Mouse (Mus musculus) mouse trophoblast stem cell (cell line): ENCODE measurements at regions not wholly inside any gene's neighbourhood (a gene's known extent, or its start where the extent isn't known, plus 50 kb on each side); places are given as distances from the start of the nearest gene placed in this dataset.

Source experiments
- in situ Hi-C, 2 experiments: fragments of 300-500 bp; cut with MseI, MboI; formaldehyde crosslinking; loops; 2 replicates in 1 of 2; 3 replicates in 1 of 2; pipeline ENCODE4 v1.15.1; 2025

GRCm38 (mm10) chr8:23314275-23315123 lies 903.3 kb downstream of the Mrps31 start:
- in situ Hi-C loops, result no loop called here

- in situ Hi-C loops, result no loop called here
Measured at GRCm38 (mm10) chr8:23319556-23319955, 908.4 kb downstream of the Mrps31 start.

GRCm38 (mm10) chr8:23321166-23321565 lies 910.0 kb downstream of the Mrps31 start:
- in situ Hi-C loops, result no loop called here

- in situ Hi-C loops, result no loop called here
Measured at GRCm38 (mm10) chr8:23327283-23327682, 916.1 kb downstream of the Mrps31 start.

- in situ Hi-C loops, result loop anchor here (5.0 to 10.0 kb wide), 3 partner anchors 161 to 191 kb away; no protein-coding TSS in a partner anchor
Measured at GRCm38 (mm10) chr8:23344161-23344560, 933.0 kb downstream of the Mrps31 start.

- in situ Hi-C loops, result no loop called here
Measured at GRCm38 (mm10) chr8:23351367-23351930, 940.3 kb downstream of the Mrps31 start.

GRCm38 (mm10) chr8:23352259-23353106 lies 941.3 kb downstream of the Mrps31 start:
- in situ Hi-C loops, result no loop called here

- in situ Hi-C loops, result no loop called here
Measured at GRCm38 (mm10) chr8:23360061-23360622, 949.0 kb downstream of the Mrps31 start.

GRCm38 (mm10) chr8:23360850-23361274 lies 949.7 kb downstream of the Mrps31 start:
- in situ Hi-C loops, result no loop called here
